Mouse (Mus musculus): ENCODE results near the gene Ostf1.

DNA sequence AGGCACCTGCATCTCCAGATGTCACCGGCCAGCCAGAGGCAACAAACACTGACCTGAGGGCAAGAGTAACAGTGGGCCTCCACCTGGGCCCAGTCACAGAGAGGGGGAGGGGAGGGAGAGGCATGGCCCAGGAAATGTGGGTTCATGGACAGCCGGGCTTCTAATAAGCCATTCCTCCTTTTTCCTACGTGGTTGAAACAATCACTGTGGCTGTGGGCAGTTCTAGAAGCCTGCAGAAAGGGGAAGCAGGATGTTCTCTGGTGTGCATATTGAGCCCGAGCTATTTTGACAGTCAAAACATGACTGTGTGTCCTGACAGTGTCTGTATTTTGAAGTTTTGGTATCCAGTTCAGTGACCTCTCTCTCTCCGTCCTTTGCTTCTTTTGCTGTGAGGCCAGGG lies 7.3 kb upstream of the Ostf1 start:
- TF ChIP-seq CTCF (IDR thresholded peaks at IDR 0.05; ENCODE audit: low read depth, low read length) (no peak), POLR2A (IDR thresholded peaks at IDR 0.05; ENCODE audit: extremely low read depth, insufficient read depth, low read length) (no peak)

Measured in liver, adult 2 months (tissue).